8 mouse cellular contexts compared by ENCODE assay signal in the genomic region with DNA sequence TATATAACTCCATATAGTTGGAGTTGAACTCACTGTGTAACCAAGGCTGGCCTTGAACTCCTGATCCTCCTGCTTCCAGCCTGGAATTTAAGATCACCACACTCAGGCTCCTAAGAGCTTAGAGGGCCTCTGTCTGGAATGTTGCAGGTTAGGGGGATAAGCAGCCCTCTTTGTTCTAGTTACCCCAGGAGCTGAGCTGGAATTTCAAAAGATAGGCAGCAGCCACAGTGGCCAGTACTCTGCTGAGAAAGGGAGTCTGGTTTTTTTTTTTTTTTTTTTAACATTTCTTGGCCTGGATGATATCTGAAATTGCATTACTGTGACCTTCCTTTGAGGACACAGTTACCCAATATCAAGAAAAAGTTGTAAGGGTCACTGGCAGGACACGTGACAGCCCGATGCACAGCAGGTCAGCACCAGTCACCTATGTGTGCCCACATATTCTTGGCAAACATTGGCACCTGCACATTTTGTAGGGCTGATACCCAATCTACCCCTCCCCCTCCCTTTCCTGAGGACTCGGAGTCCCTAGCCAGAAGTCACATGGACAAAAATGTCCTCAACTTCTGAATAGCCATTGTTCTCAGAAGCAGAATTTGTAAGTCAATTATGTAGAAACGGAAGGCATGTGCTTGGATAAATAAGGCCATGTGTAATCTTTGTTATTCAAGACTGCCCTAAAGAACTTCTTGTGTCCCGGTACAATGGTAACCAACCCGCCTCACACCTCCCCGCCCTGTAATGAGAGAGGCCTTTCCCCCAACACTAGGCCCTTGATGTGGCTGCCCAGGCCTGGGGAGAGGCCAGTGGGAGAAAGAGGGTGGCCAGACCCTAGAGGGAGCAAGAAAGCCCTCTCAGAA. TPM values are rescaled to one million over a fixed set of nuclear protein-coding genes. Genes with fewer than 3 reads are reported as not detected.
A peak's percentile ranks its signal among the peaks of the same experiment; 100 is the strongest.
DNase-seq lines count a peak whose midpoint lies in the region; ATAC-seq and TF ChIP-seq lines count a peak whose summit lies in the region.

No protein-coding gene starts in this region.

- WGBS in kidney, embryonic 14.5 days = 30% methylated on average over 7 of the region's 7 CpGs

- no peaks in the 10 kb centered on the region; the same call in 1 of the 2 replicates for H3K4me1 ChIP-seq in cortical plate, adult 2 months (ENCODE audit: control insufficient read depth, insufficient read depth, low read length)
- H3K4me1 ChIP-seq in kidney, embryonic 14.5 days (ENCODE audit: control insufficient read depth, insufficient read depth, low read length) = peaks cover 7% of the 10 kb centered on the region; the same call in 1 of the 2 replicates

- TF ChIP-seq POLR2A in cortical plate, adult 2 months (IDR thresholded peaks at IDR 0.05; ENCODE audit: extremely low read depth, insufficient read depth, low read length) = no peak

- no peak for TF ChIP-seq CTCF in cortical plate, adult 2 months (IDR thresholded peaks at IDR 0.05; ENCODE audit: extremely low read depth, insufficient read depth, low read length)

- no peak overlapping the region for H3K9ac ChIP-seq in kidney, embryonic 14.5 days (ENCODE audit: low read depth, low read length)

- no peaks in the 10 kb centered on the region for H3K27me3 ChIP-seq in kidney, embryonic 14.5 days (ENCODE audit: control insufficient read depth, insufficient read depth, low read length)

- peak; percentile 47; the same call in 1 of the 2 replicates for ATAC-seq in kidney, embryonic 14.5 days (ENCODE audit: low FRiP score, low TSS enrichment)
- no peak for ATAC-seq in cerebellum, adult (ENCODE audit: insufficient number of reproducible peaks, low FRiP score, low TSS enrichment)

- no peak overlapping the region for H3K4me2 ChIP-seq in kidney, embryonic 14.5 days (replicated peaks; ENCODE audit: low read depth, low read length)

- DNase-seq in kidney, adult 11 months = peak; percentile 29
- DNase-seq in kidney, postnatal 4 days = no peak
- peak; percentile 73 to 86 for DNase-seq in heart, adult 9 months (ENCODE audit: low spot score in 2 of 2)
- DNase-seq in lung, postnatal 10 days = peak; percentile 65
- no peak for DNase-seq in thymus, postnatal 36 days

- no peak overlapping the region for H3K4me3 ChIP-seq in cortical plate, adult 2 months (ENCODE audit: insufficient read depth, low read length)
- no peak overlapping the region for H3K4me3 ChIP-seq in kidney, embryonic 14.5 days (ENCODE audit: low read length)

- peak overlapping the region; percentile 11; the same call in 1 of the 2 replicates for H3K27ac ChIP-seq in cortical plate, adult 2 months (ENCODE audit: insufficient read depth, low read length)
- H3K27ac ChIP-seq in kidney, embryonic 14.5 days (ENCODE audit: low read depth, low read length) = no peak overlapping the region

- H3K9me3 ChIP-seq in kidney, embryonic 14.5 days (ENCODE audit: control insufficient read depth, low read length) = no peaks in the 10 kb centered on the region

- no peaks in the 10 kb centered on the region for H3K36me3 ChIP-seq in kidney, embryonic 14.5 days (ENCODE audit: control insufficient read depth, insufficient read depth, low read length)

RNA-seq across cellular contexts. Expression of a gene that starts 1.1 kb away (rescaled TPM):
- polyA plus RNA-seq in cortical plate, adult 2 months (2012; rRNA removed) = 37.7 and 38.0 TPM in 2 replicates
- 22.6 and 33.4 TPM in 2 replicates for polyA plus RNA-seq in kidney, embryonic 14.5 days (2014; fragmentation: Nextera tagmentation; extraction: Ambion mirVana)

Comparison
In these comparisons a context has a peak if more than half of its experiments do, and no peak if none do; other contexts are left out.
1. DNase-seq: peak in kidney, adult 11 months (single experiment), heart, adult 9 months (2 of 2) and lung, postnatal 10 days (single experiment); none in kidney, postnatal 4 days (0 of 2) and thymus, postnatal 36 days (0 of 2).